7 mouse cellular contexts compared by ENCODE assay signal in the genomic region with DNA sequence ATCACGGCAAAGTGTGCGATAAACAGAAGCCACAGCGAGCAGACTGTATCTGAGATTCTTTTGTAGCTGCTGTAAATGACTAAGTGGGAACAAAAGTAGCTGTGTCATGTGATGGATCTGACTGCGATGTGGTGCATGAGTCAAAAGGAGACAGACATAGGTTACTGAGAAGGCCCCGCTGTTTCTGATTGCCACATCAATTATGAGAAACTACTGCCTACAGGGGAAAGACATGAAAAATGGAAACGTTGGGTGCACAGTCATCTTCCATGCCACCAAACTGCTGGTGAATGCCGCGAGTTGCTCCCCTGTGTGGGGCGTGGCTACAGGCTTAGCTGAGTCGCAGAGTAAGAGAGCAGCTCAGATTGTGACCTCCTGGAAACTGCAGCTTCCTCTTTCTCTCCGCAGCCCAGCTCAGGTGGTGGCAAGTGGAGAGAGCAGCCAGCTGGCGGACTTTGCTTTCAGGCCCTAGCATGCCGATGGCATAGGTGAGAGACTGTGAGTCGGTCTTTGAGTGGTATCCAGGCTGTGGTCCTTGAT.
DNase-seq lines count a peak whose midpoint lies in the region; ATAC-seq lines count a peak whose summit lies in the region.

No protein-coding gene starts in this region.

- peak overlapping the region; percentile 43 for H3K4me3 ChIP-seq in heart, embryonic 13.5 days

- no peak for ATAC-seq in heart, embryonic 13.5 days (ENCODE audit: extremely low read depth, insufficient number of reproducible peaks, low FRiP score, low TSS enrichment)

- H3K27me3 ChIP-seq in heart, embryonic 13.5 days (replicated peaks) = no peaks in the 10 kb centered on the region

- H3K9ac ChIP-seq in heart, embryonic 13.5 days = peak overlapping the region; percentile 70

- 8% methylated on average over 14 of the region's 14 CpGs for WGBS in heart, embryonic 13.5 days

- no peaks in the 10 kb centered on the region for H3K9me3 ChIP-seq in heart, embryonic 13.5 days

- peak overlapping the region; percentile 64 for H3K27ac ChIP-seq in heart, embryonic 13.5 days (replicated peaks)

- peak; percentile 35 to 44 for DNase-seq in B cell, adult 2 months
- DNase-seq in MEL-GATA-1-ER (ENCODE audit: extremely low read depth, low read depth) = peak; percentile 35
- peak; percentile 71 to 72 for DNase-seq in cerebellum, postnatal 10 days
- DNase-seq in kidney, postnatal 4 days = peak; percentile 20 to 36
- peak; percentile 10 to 22 for DNase-seq in monocyte, adult 2 months (ENCODE audit: low read depth in 1 of 2, low spot score in 2 of 2)
- no peak for DNase-seq in gastrocnemius, adult 8-10 months (ENCODE audit: low spot score in 2 of 2)

- no peaks in the 10 kb centered on the region for H3K36me3 ChIP-seq in heart, embryonic 13.5 days

- peak overlapping the region; percentile 69 for H3K4me2 ChIP-seq in heart, embryonic 13.5 days

- H3K4me1 ChIP-seq in heart, embryonic 13.5 days = peaks cover 25% of the 10 kb centered on the region

Comparison
In these comparisons a context has a peak if more than half of its experiments do, and no peak if none do; other contexts are left out.
1. DNase-seq: peak in B cell, adult 2 months (2 of 2), MEL-GATA-1-ER (single experiment), cerebellum, postnatal 10 days (2 of 2), kidney, postnatal 4 days (2 of 2) and monocyte, adult 2 months (2 of 2); none in gastrocnemius, adult 8-10 months (0 of 2).